Mouse (Mus musculus) retina, adult 2 months (tissue): Measurements from ENCODE around the gene Olfr970.
"Not testable (repeated sequence)": the region's sequence is repeated elsewhere in the genome, so short reads cannot be mapped to it uniquely, and the experiment has no call there.

Experiments
- DNase-seq: peaks from one replicate; pipeline ENCODE4 v3.0.0-alpha.2; 2012; ENCODE audit warnings: low read depth, low spot score

The Olfr970 gene

DNA sequence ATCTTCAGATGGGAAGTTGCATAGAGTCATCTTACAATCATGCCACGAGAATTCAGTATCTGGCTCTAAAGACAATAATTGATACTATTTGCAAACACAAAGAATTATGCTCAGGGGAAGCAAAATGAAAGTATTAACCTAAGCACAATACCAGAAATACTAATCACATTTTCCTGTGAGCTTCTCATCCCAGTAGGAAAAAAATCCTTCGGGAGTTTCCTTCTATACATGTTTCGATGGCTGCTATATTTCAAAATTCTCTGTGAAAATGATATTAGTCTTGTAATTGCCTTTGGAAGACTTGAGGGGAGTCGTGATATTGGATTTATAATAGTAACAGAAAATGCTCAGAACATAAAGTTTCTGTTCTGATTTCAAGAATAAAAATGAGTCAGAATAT, at the start of gene Olfr970:
Olfr970 (plus strand) TSS at position 301 of the 400 bp plus-strand sequence.
- DNase-seq = no peak

DNA sequence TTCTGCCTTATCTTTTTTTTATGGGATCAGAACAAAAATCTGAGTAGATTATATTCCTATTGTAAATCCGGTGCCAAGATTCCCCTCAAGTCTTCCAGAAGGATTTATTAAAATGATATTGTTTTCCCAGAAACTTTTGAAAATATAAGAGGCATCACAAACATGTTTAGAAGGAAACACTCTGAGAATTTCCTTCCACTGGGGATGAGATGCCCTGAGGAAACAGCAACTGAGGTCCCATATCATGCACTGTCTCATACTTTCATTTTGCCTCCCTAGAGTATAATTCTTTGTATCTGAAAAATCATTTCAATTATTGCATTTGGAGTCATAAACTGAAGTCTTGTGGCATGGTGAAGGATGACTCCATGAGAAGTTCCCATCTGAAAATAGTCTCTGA, 25.5 kb upstream of the Olfr970 start, which contains the start of gene Olfr968:
Olfr968 (minus strand) TSS at position 101 of the 400 bp plus-strand sequence.
- no peak for DNase-seq

DNA sequence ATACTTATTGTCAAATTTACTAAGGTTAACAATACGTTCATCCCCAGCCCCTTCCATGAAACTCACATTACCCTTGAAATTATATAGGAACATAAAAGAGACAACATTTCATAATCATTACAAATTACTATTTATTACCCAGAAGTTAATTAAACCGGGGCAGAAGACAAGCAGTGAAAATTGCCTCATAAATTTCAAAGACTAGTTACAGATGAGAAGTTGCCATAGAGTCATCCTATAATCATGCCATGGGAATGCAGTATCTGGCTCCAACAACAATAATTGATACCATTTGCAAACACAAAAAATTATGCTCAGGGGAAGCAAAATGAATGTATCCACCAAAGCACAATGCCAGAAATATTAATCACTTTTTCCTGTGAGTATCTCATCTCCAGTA, 18.1 kb upstream of the Olfr970 start, which contains the start of gene Olfr969:
Olfr969 (plus strand) TSS at position 388 of the 400 bp plus-strand sequence.
- DNase-seq = no peak

DNA sequence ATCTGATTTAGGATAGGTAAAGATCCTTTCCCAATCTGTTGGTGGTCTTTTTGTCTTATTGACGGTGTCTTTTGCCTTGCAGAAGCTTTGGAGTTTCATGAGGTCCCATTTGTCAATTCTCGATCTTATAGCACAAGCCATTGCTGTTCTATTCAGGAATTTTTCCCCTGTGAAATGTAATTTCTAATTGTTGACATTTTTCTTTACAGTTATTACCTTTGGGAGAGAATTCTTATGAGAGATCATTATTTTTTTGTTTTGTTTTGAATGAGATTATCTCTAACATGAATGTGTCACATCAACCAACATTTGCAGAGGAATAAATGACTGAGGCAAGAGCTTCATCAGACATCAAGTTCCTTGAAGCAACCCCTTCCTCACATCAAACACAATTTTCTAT, 27.9 kb downstream of the Olfr970 start, which contains the start of gene Olfr971:
Olfr971 (plus strand) TSS at position 301 of the 400 bp plus-strand sequence.
- not testable (repeated sequence) for DNase-seq

DNA sequence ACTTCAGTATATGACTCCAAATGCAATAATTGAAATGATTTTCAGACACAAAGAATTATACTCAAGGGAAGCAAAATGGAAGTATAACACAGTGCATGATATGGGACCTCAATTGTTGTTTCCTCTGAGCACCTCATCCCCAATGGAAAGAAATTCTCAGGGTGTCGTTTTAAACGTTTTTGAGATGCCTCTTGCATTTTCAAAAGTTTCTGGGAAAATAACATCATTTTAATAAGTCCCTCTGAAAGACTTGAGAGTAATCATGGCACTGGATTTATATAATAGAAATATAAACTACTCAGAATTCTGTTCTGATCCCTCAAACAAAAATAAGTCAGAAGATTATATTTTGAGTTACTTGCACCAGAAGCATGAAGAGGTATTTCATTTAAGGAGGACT, 57.5 kb downstream of the Olfr970 start, which contains the start of gene Olfr972:
Olfr972 (plus strand) TSS at position 301 of the 400 bp plus-strand sequence.
- DNase-seq = no peak
